Mouse (Mus musculus): ENCODE data around the gene Traf5. TPM values are rescaled to one million over a fixed set of nuclear protein-coding genes. Genes with fewer than 3 reads are reported as not detected.

Gene Traf5
- 19.7 and 20.8 TPM in 2 replicates for polyA plus RNA-seq (2015; fragmentation: Nextera tagmentation; extraction: Ambion mirVana)

GRCm38 (mm10) chr1:192091806-192092772 is at the start of gene Traf5:
Traf5 (minus strand) TSS chr1:192092559.

GRCm38 (mm10) chr1:192137926-192138910 is 45.9 kb upstream of the Traf5 start, which contains the start of gene Rcor3:
Rcor3 (minus strand) TSS chr1:192138062.

DNA sequence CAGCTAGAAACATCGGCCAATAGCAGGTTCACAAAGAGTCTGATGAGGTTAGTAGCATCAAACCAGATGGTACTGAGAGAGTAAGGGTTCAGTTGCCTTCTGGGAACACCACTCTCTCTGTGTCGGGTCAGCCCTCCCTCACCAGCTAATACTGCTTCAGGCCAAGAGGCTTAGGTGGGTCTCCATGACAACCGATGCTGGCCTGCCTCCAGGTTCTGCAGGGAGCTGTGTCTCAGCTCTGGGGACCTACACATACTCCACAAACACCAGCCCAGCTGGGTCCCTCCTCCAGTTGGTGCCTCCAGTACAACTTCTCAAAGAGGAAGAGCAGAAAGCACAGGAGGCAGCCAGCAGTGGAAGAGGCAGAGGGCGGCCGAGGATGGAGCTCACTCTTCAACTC is 115.2 kb downstream of the Traf5 start, which contains the start of gene Rd3:
Rd3 (plus strand) TSS at position 184 of the 400 bp plus-strand sequence.

Small RNAs within 50 kb of the gene (microRNA-seq; reads per million reads assigned to microRNA genes)
- gene Mir3473c, result 0 reads per million in 2 experiments

Other genes starting within 250 kb of the Traf5 start
- 1.9 and 2.5 TPM in 2 replicates for gene Slc30a1, start 185.8 kb downstream of the Traf5 start, polyA plus RNA-seq (2015; fragmentation: Nextera tagmentation; extraction: Ambion mirVana)
- gene Rd3, start 115.2 kb downstream of the Traf5 start, polyA plus RNA-seq (2015; fragmentation: Nextera tagmentation; extraction: Ambion mirVana), result 0.23 and 0.52 TPM in 2 replicates
- gene Rcor3, start 45.5 kb upstream of the Traf5 start, polyA plus RNA-seq (2015; fragmentation: Nextera tagmentation; extraction: Ambion mirVana), result 20.8 and 21.7 TPM in 2 replicates
- 0.03 and 0.06 TPM in 2 replicates for gene Kcnh1, start 98.2 kb upstream of the Traf5 start, polyA plus RNA-seq (2015; fragmentation: Nextera tagmentation; extraction: Ambion mirVana)

Measured in skeletal muscle tissue, postnatal 0 days (tissue).